Mouse (Mus musculus): ENCODE measurements around the gene Lipc.

Lipc gene

DNA sequence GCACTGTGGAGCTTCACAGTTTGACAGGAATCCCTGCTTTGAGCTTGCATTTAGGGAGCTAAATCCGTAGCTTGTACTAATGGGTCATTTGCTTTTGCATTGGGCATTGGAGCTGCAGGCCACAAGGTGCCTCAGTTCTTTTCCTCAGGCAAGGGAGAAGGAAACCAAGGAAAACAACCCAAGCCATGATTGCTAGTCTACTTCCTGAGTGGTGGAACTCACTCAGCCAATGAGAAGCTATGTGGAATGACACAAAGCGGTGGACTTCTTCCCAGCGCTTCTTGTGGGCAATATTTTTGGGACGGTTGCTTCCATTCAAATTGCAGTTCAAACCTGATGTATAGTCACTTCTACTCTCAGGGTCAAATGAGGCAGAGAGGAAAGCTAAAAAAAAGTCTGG lies at the start of gene Lipc:
Gene Lipc (minus strand): TSS at position 101 of the 400 bp plus-strand sequence.
- no peak for DNase-seq (ENCODE audit: low spot score in 2 of 2)

DNA sequence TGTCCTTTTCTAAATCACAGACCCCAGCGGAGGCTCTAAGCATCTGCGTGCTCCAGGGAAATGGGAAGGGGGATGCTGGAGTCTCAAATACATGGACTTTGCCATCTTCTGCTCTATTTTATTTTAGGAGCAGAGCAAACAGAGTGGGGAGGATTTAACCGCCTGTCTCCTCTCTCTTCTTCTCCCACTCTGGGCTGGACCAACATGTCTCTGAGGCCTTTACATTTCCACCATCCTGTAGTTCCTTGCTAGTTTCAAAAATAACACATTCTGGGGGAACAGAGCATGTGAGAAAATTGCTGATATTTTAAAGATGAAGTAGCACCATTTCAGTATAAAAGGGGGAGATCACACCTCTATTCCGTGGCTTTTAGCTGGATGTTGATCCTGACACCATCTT lies 47.1 kb upstream of the Lipc start:
- DNase-seq (ENCODE audit: low spot score in 2 of 2) = no peak

DNA sequence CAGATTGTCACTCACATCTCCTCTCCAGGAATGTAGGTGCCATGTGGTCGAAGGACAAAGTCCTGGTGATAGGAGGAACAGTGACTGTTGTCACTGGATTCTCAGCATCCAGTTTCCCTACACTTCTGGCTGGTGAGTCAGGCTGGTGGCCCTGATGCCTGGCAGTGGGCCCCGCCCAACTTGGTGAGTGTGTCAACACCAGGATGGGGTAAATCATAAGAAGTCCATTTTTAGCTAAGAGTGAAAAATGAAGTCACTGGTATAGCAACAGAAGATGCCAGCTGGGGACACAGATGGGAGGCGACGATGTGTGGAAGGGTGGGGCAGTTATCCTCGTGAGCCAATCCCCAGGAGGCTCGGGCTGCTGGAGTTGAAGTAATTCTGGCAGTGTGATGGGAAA lies 46.7 kb upstream of the Lipc start:
- no peak for DNase-seq (ENCODE audit: low spot score in 2 of 2)

DNA sequence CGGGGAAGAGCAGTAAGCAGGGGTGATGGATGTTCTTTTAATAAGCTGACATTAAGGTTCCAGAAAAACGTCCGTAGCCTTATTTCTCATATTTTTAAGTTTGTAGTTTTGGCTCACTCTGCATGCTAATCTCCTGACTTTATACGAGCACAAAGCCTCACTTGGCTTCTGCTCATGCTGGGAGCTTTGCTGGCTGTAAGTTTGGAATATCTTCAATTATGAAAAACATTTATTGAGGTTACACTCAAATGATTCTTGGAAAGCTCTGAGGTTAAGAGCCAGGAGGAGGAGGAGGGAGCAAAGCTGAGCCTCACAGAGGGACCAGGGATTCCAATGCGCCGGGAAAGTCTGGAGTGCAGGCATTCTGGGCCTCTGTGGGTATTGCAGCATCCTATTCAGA lies 41.3 kb upstream of the Lipc start:
- DNase-seq (ENCODE audit: low spot score in 2 of 2) = no peak

DNA sequence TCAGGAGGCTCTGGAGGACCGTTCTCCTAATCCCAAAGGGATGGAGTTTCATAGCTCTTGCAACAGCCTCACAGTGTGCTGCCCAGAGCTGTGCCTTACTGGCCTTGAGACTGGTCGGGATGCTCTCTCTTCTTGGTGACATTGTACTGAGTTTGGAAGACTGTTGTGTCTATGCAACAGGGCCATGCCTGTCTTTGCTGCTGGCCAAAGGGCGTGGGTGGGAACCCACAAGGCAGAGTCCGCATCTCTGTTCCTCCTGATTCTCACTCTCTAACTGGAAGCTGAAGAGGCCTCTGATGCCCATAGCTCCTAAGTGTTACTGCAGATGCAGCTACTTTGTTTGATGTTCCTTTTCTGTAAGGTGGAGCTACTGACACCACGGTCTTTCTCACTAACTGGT lies 39.4 kb upstream of the Lipc start:
- DNase-seq (ENCODE audit: low spot score in 2 of 2) = no peak

DNA sequence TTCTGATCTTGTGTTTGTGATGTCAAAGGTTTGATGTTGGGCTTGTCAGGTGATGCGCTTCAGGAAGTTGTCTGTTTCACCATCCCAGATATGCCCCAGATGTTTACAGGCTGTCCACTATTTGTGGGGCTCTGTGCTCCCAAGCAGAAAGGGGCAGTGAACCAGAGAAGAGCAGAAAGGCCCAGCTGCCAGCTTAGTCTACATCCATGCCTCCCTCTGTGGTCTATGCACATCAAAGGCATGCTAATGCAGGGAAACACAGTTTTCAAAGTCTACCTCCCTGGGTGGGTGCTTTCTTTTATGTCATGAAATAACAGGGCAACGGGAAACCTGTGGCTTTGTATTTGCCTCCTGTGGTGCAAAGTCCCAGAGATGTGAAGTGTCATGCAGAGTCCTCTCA lies 35.2 kb upstream of the Lipc start:
- no peak for DNase-seq (ENCODE audit: low spot score in 2 of 2)

DNA sequence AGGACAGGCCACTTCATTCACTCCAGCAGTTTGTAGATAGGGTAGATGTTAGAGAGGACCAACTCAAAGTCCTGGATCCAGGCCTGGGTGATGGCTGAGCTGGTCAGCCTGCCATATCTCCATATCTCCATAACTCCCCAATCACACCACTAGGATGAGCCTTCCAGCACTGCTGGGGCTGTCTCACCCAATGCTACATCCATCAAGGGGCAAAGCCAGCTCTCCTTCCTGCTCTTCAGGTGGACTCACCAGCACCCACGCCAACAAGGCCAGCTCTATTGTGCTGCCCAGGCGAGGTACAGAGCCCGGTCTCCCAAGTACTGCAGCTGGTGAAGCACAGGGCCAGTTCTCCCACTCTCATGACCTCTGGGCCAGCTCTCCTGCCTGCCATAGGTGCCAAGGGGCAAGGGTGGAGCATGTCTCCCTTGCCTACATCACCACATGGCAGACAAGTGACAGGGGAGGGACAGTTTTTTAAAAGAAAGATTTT lies 31.0 kb upstream of the Lipc start:
- DNase-seq (ENCODE audit: low spot score in 2 of 2) = no peak

DNA sequence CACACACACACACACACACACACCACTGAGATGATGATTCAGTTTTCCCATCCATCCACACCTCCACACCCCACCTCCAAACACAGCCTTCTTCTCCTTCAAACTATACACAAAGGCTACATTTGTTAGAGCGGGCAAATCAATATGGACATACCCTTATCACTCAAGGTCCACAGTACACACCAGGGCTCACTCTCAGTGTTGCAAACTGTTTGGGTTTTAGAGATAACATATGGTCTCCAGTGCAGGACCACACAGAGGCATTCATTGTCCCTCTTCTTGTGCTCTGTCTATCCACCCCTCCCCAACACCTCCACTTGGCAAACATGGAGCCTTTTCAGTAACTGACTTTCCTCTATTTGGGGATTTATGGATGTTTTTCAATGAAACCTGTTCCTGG lies 29.7 kb upstream of the Lipc start:
- no peak for DNase-seq (ENCODE audit: low spot score in 2 of 2)

DNA sequence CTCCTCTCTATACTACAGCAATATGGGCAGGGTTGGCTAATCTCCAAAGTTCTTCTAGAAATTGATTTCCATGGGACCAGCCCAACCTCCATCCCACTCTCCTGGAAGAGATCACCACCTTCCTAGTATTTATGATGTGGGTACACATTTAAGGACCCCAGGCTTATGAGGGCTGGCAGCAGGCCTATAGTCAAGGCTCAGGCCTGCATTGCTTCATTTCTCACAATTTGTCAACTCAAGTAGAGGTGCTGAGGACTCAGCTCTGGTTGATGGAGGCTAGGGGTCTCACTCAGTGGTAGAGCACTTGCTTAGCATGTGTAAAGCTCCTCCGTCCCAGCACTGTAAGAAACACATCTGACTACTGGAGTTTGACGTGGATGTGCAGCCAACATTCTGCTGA lies 27.6 kb upstream of the Lipc start:
- no peak for DNase-seq (ENCODE audit: low spot score in 2 of 2)

DNA sequence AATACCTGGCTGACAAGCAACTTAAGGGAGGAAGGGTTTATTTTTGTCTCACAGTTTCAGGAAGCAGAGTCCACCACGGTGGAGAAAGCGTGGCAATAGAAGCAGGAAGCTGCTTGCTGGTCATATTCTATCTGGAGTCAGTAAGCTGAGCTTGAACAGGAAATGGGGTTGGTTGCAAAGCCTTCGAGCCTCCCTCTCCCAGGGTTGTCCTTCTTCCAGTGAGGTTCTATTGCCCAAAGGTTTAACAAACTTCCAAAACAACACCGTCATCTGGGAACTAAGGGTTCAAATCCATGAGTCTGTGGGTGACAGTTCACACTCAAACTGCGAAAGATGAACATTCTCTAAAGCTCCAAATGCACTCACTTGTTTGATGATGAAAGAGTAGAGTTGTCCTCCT lies 27.1 kb upstream of the Lipc start:
- DNase-seq (ENCODE audit: low spot score in 2 of 2) = no peak

DNA sequence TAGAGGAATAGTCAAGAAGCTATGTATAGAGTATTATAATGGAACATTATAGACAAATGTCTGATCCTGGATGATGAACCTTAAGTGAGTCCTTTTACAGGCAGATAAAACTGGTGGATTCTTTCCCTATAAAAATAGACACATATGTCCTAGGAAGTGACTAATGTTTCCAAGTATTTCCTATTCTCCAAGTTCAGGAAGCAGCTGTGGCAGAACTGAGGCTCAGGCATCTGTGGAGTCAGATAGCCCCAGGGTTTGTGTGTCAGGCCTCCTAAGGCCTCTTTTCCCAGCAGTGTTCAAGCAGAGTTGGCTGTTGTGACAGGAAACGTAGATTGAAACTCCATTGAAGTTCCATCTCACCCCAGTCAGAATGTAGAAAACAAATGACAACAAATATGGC lies 25.4 kb upstream of the Lipc start:
- no peak for DNase-seq (ENCODE audit: low spot score in 2 of 2)

DNA sequence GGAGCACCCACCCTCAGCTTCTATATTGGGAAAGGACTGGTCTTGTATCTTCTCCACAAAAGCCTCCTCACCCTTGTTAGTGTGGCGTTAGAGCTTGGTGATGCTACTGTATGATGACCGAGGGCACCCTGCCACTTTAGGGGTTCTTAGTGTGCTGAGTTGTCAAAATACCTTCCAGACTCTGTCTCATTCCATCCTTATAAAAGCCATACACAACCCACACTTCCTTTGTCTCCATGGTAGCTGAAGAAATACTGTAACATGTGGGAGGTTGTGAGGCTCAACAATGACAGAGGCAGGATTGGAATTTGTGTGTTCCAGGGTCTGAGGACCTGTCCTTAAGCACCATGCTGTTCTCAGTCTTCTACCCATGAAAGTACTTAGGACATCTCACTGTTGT lies 23.9 kb upstream of the Lipc start:
- DNase-seq (ENCODE audit: low spot score in 2 of 2) = no peak

DNA sequence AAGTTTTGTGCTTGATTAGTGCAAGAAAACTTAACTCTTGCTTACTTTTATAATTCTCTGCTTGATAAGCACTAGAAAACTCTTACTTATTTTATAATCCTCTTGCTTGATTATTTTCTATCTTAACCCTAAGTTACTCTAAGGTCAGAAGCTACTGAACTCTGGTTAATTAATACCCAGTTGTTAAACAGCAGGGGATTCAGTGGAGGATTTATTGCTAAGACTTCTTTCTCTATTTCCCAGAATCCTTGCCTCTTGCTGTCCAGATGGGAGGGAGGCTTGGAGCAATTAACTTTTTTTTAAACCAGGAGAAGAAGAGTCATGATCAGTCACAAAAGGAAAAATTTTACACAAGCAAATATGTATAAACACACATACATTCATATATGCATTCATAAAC lies 21.3 kb upstream of the Lipc start:
- DNase-seq (ENCODE audit: low spot score in 2 of 2) = no peak

DNA sequence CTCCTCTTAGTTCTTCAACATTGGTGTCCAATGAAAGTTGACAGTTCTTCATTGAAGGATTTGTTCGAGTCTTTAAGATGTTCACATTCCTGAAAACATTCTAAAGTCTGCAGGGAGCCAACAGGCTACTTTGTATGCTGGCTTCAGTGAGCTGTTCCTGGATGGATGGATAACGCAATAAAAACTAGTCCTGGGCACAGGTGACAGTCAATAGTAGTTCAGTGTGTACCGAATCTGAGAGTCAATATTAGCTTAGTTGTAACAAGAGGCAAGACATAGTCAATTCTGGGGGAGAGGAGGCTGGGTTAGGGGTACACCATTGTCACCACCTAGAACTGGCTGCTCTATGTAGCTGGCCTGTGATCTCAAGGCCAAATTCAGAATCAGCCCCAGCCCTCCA lies 17.2 kb upstream of the Lipc start:
- DNase-seq (ENCODE audit: low spot score in 2 of 2) = no peak

DNA sequence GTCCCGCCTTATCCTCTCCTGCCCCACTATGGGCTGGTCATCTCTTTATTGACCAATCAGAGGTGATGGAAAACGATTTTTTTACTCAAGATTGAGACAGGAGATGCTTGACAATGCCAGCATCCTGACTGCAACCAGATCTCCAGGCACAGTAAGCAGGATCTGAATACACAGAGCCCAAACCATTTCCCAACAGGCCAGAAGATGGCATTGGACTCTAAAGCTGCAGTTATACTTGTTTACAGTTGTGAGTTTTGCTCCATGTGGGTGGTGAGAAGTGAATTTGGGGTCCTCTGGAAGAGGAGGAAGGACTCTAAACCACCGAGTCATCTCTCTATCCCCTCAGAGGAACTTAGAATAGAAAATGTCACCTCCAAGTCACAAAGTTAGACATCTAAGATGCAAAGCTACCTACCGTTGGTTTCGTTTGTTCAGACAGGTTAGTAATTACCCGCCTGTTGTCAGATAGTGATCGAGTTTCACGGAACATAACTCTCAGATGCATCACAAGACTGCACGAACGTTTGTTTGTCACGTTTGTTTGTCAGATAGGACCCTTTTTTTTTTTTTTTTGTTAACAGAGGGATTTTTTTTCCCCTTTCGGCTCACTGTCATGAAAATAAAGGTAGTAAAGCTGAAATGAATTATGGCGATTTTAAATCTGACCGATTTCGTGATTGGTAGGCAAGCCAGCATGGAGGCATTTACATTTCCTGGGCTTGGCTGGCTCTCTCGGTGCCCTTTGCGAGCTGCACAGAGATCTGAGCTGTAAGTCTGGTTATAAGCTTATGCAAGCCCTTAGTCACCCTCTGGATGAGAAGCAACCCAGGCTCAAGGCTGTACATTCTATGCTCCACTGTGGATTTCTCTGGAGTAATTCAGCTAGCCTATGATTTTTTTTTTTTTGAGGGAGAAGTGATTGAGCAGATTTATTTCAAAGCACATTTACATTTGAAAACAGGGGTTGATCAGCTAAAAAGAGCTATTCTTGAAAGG lies 14.3 kb upstream of the Lipc start:
- no peak for DNase-seq (ENCODE audit: low spot score in 2 of 2)

DNA sequence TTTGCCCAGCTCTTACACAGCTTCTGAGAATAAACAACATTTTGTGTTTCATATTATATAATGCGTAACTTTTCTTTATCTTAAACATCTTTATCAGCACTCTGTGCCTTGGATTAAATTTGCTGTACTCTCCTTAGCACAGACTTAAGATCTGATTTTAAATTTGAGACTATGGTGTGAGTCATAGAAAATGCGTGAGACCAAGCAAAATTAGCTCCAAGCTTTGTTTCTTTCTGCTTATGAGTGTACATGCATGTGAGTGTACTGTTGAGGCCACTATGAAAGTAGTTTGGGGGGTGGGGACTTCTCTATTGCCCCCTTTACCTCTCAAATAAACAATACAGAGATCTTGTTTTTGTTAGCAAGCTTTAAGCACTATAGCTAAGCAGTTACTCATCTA lies 13.4 kb upstream of the Lipc start:
- DNase-seq (ENCODE audit: low spot score in 2 of 2) = no peak

DNA sequence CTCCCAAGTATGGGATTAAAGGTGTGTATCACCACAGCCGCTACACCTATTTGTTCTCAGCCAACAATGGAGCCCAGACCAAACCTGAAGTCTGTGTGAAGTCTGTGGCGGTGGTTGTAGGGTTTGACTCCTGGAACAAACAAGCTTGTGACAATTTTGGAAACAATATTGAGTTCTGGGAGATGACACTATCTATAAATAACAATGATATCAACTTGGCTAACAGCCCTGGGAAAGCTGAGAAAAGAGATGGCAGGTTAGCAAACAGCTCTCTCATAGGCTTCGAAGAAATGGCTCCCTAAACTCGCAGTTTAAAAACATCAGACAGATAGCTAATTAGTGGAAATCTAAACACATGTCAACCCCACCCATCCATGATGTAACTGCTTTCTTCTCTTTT lies 13.0 kb upstream of the Lipc start:
- DNase-seq (ENCODE audit: low spot score in 2 of 2) = no peak

DNA sequence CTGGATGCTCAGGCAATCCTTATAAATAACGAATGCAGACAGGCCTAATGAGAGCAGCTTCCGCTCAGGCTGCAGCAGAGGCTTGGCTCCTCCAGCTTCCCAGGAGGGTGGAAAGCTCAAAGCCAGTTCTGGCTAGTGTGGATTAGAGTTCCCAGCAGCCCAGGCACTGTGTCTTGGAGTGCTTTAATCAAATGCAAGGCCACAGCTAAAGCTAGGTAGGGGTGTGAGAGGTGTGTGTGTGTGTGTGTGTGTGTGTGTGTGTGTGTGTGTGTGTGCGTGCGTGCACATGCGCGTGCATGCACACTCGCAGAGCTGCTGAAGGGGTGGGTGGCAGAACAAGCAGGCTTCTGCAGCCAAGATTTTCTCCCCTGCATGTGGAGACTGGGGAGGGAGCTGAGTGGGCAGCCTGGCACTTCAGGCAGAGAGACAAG lies 11.4 kb upstream of the Lipc start:
- DNase-seq (ENCODE audit: low spot score in 2 of 2) = no peak

DNA sequence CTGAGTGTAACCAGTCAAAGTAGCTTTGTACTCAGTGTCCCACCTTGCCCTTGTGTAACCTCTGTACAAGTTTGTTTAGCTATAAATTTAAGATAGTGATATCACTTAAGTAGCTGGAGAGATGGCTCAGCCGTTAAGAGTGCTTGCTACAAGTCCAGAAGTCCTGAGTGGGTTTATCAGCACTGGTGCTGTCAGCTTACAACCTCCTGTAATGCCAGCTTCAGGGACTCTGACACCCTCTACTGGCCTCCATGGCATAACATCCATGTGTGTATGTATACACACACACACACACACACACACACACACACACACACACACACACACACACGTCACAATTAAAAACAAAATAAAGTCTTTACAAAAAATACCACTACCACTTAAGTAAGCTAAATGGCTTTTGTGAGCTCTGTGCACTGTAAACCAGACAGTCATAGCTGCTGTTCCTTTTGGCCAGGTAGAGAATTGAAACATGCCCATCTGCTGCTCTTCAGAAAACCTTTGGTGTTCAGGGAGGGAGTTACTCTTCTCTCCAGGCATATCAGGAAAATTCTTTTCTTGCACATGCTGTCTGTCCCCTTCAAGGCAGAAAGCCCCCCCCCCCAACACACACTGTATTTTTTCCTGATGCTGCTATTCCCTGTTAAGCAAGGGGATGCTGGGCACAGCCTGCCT lies 10.9 kb upstream of the Lipc start:
- no peak for DNase-seq (ENCODE audit: low spot score in 2 of 2)

DNA sequence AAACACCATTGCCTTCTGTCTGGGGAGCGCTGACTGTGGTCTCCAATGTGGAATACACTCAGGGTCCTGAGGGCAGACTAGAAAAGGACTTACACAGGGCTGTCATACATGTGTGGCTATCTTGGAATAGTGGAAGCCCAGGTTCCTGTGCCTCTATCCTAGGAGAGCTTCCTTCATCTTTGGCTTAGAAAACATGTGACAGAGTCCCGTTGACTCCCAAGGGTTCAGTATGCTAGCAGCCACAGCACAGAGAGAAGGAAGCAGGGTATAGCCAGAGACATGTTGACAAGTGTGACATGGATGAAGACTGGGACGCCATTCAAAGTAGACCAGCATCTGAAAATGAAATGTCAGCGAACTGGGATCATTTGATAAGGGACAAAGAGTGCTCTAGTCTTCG lies 8.3 kb upstream of the Lipc start:
- no peak for DNase-seq (ENCODE audit: low spot score in 2 of 2)

DNA sequence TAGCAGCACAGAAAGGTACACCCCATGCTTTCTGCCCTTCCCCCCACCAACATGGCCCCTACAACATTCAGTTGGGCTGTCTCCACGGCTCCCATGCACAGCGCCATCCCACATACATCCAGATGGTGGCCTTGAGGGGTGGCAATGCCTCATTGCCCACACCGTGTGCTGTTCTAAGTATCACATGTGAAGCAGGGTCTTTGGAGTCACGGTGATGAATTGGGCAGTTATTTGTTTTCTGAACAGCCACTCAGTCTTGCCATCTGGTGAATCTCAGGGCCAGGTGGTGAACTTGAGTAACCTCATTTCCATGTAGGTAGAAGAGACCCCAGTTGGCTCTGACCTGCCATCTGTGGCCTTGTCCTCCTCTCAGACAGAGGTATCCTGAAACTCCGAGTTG lies 7.8 kb upstream of the Lipc start:
- DNase-seq (ENCODE audit: low spot score in 2 of 2) = no peak

DNA sequence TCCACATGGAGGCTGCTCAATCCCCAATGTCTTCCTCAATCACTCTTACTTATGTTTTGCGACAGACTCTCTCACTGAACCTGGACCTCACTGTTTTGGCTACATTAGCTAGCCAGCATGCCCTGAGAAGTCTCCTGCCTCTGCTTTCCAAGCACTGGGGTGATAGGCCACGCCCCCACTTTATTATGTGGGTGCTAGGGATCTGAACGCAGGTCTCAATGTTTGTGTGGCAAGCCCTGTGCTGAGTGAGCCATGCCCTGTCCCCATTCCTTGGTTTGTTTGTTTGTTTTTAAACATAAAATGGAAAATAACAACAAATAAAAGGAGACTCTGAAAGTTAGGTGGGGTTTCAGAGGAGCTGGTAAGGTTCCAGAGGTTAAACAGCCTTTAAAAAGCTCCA lies 7.4 kb upstream of the Lipc start:
- no peak for DNase-seq (ENCODE audit: low spot score in 2 of 2)

DNA sequence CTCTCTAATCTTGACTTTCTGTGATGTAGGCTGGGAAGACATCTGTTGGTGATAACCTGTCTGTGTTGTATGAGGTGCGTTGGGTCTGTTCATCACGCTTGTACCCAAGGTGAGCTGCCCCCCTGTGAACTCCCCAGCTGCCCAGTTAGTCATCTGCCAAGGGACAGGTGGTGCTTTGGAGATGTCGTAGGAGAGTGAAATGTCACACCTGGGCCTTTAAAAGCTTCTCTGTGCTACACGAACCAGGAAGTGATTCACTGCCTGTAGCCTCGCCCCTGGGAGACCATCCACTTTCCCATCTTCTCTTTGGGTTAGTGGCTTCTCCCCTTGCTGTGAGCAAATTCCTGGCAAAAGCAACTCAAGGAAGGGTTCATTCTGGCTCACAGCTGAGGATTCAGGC lies 6.4 kb upstream of the Lipc start:
- DNase-seq (ENCODE audit: low spot score in 2 of 2) = no peak

All from thymus, postnatal 10 days (tissue).